8 mouse cellular contexts compared by ENCODE assay signal in genomic region chr14:49234788-49235515, GRCm38 (mm10). TPM values are rescaled to one million over a fixed set of nuclear protein-coding genes. Genes with fewer than 3 reads are reported as not detected.
A peak's percentile ranks its signal among the peaks of the same experiment; 100 is the strongest.
DNase-seq lines count a peak whose midpoint lies in the region; ATAC-seq and TF ChIP-seq lines count a peak whose summit lies in the region.
"Had no signal": no experiment of that assay in that cellular context is flagged by ENCODE, and none has a peak within 500 bp of the region (broad histone marks: within the 10 kb centered on the region; RNA-seq: fewer than 3 reads in every experiment).

No protein-coding gene starts in this region.

- peak; percentile 79 for TF ChIP-seq RAD21 in MEL (IDR thresholded peaks at IDR 0.05; ENCODE audit: low read depth, low read length)

- DNase-seq in liver, result peak; percentile 41
- no peak for DNase-seq in liver, embryonic 11.5 days (ENCODE audit: low spot score)
- peak; percentile 87 for DNase-seq in MEL (ENCODE audit: low read depth, low spot score)
- peak; percentile 28 to 69 for DNase-seq in adrenal gland, postnatal 36 days
- peak; percentile 16 for DNase-seq in heart, adult 8-10 months (ENCODE audit: low spot score)
- DNase-seq in liver, embryonic 13.5 days, result peak; percentile 1
- DNase-seq in skeletal muscle tissue, adult 2 months (ENCODE audit: low read depth, low spot score), result peak; percentile 15

- WGBS in liver, embryonic 11.5 days, result 47% methylated on average over 9 of the region's 9 CpGs
- 35% methylated on average over 9 of the region's 9 CpGs for WGBS in liver, embryonic 13.5 days (ENCODE audit: insufficient replicate concordance)

- H3K9me3 ChIP-seq in liver, embryonic 11.5 days (ENCODE audit: control insufficient read depth, low read length), result no peaks in the 10 kb centered on the region
- H3K9me3 ChIP-seq in MEL (replicated peaks; ENCODE audit: insufficient read depth, low read length), result no peaks in the 10 kb centered on the region
- no peaks in the 10 kb centered on the region for H3K9me3 ChIP-seq in liver, embryonic 13.5 days (replicated peaks)
- H3K9me3 ChIP-seq: heart, embryonic 15.5 days had no signal

- no peak overlapping the region for H3K27ac ChIP-seq in liver, embryonic 11.5 days (ENCODE audit: low read depth, low read length)
- no peak overlapping the region for H3K27ac ChIP-seq in MEL (ENCODE audit: control insufficient read depth, low read depth, low read length)
- H3K27ac ChIP-seq in liver, embryonic 13.5 days, result no peak overlapping the region
- H3K27ac ChIP-seq: heart, embryonic 15.5 days had no signal

- no peaks in the 10 kb centered on the region for H3K36me3 ChIP-seq in liver, embryonic 11.5 days (ENCODE audit: control insufficient read depth, insufficient read depth, low read length)
- H3K36me3 ChIP-seq in MEL (ENCODE audit: control insufficient read depth in 1 of 2, insufficient read depth in 2 of 2, low read length in 2 of 2), result no peaks in the 10 kb centered on the region
- H3K36me3 ChIP-seq in liver, embryonic 13.5 days, result no peaks in the 10 kb centered on the region
- H3K36me3 ChIP-seq: heart, embryonic 15.5 days had no signal

- H3K79me2 ChIP-seq in MEL (ENCODE audit: control insufficient read depth, insufficient read depth, low read length, poor library complexity), result no peaks in the 10 kb centered on the region

- no peak overlapping the region for H3K4me2 ChIP-seq in liver, embryonic 11.5 days
- no peak overlapping the region for H3K4me2 ChIP-seq in liver, embryonic 13.5 days
- H3K4me2 ChIP-seq: heart, embryonic 15.5 days had no signal

- TF ChIP-seq CTCF in MEL (IDR thresholded peaks at IDR 0.05 in 2 of 3, conservative IDR thresholded peaks at IDR 0.05 in 1 of 3; ENCODE audit: control insufficient read depth in 1 of 3, insufficient read depth in 1 of 3, low read depth in 2 of 3, low read length in 3 of 3, poor library complexity in 1 of 3, severe bottlenecking in 1 of 3), result peak; percentile 42 to 81 (median 62)

- no peak for ATAC-seq in liver, embryonic 11.5 days (replicated peaks; ENCODE audit: low FRiP score)
- ATAC-seq in liver, embryonic 13.5 days (ENCODE audit: low read depth), result no peak

- H3K4me3 ChIP-seq in liver, embryonic 11.5 days (ENCODE audit: low read depth, low read length), result no peak overlapping the region
- peak overlapping the region in 1 of 2 experiments; percentile 22; a peak in 2 of 4 replicates for H3K4me3 ChIP-seq in MEL (ENCODE audit: control insufficient read depth in 1 of 2, insufficient read depth in 1 of 2, low read depth in 2 of 2, low read length in 2 of 2)
- no peak overlapping the region for H3K4me3 ChIP-seq in liver, embryonic 13.5 days (replicated peaks)
- H3K4me3 ChIP-seq: heart, embryonic 15.5 days had no signal

- no peaks in the 10 kb centered on the region for H3K4me1 ChIP-seq in liver, embryonic 11.5 days (replicated peaks; ENCODE audit: control insufficient read depth, insufficient read depth, low read length)
- no peaks in the 10 kb centered on the region for H3K4me1 ChIP-seq in MEL (ENCODE audit: control insufficient read depth in 1 of 2, insufficient read depth in 2 of 2, low read length in 2 of 2)
- H3K4me1 ChIP-seq in liver, embryonic 13.5 days (replicated peaks), result no peaks in the 10 kb centered on the region
- H3K4me1 ChIP-seq: heart, embryonic 15.5 days had no signal

- H3K9ac ChIP-seq in liver, embryonic 11.5 days (ENCODE audit: low read depth, low read length), result no peak overlapping the region
- H3K9ac ChIP-seq in MEL (ENCODE audit: control insufficient read depth, low read depth, low read length, poor library complexity, severe bottlenecking), result 0 out of 2 replicates have a peak overlapping the region, but pooled peaks have one; percentile 20
- no peak overlapping the region for H3K9ac ChIP-seq in liver, embryonic 13.5 days
- H3K9ac ChIP-seq: heart, embryonic 15.5 days had no signal

- no peak for TF ChIP-seq EP300 in MEL (IDR thresholded peaks at IDR 0.05; ENCODE audit: low read depth in 1 of 2, low read length in 2 of 2)

- no peaks in the 10 kb centered on the region for H3K27me3 ChIP-seq in liver, embryonic 11.5 days (replicated peaks; ENCODE audit: control insufficient read depth, insufficient read depth, low read length)
- no peaks in the 10 kb centered on the region for H3K27me3 ChIP-seq in MEL (ENCODE audit: control insufficient read depth in 1 of 2, insufficient read depth in 2 of 2, low read length in 2 of 2)
- no peaks in the 10 kb centered on the region for H3K27me3 ChIP-seq in liver, embryonic 13.5 days
- H3K27me3 ChIP-seq: heart, embryonic 15.5 days had no signal

- TF ChIP-seq POLR2A in MEL (IDR thresholded peaks at IDR 0.05; ENCODE audit: control insufficient read depth in 1 of 2, insufficient read depth in 1 of 2, low read depth in 1 of 2, low read length in 2 of 2, poor library complexity in 1 of 2), result no peak

TF ChIP-seq in MEL, 35 proteins besides CTCF, POLR2A, EP300 and RAD21:
- TF ChIP-seq MYC (IDR thresholded peaks at IDR 0.05; ENCODE audit: low read depth, low read length) (no peak), BHLHE40 (IDR thresholded peaks at IDR 0.05; ENCODE audit: borderline replicate concordance, low read depth, low read length) (no peak), MYB (IDR thresholded peaks at IDR 0.05; ENCODE audit: low read depth, low read length) (no peak), SMC3 (IDR thresholded peaks at IDR 0.05; ENCODE audit: low read depth, low read length) (peak; percentile 63), HCFC1 (IDR thresholded peaks at IDR 0.05; ENCODE audit: low read depth, low read length) (no peak)

RNA-seq across cellular contexts. Expression of gene ccdc198, which starts 10.3 kb away (rescaled TPM):
- 2.2 and 2.6 TPM in 2 replicates for polyA plus RNA-seq in liver, embryonic 11.5 days (2014; fragmentation: Nextera tagmentation; extraction: Ambion mirVana)
- total RNA-seq in MEL (2012; rRNA removed), result not detected in 2 replicates
- polyA plus RNA-seq in MEL (2012; ENCODE audit: insufficient read depth in 1 of 2, insufficient read length in 2 of 2, low read depth in 1 of 2, low replicate concordance in 2 of 2, missing spikeins in 1 of 2), result not detected
- total RNA-seq in adrenal gland, postnatal 36 days (2021), result not detected
- total RNA-seq in heart, adult 8-10 months (2022), result not detected
- polyA plus RNA-seq in liver, embryonic 13.5 days (2015; fragmentation: Nextera tagmentation; extraction: Ambion mirVana), result 0.37 and 0.41 TPM in 2 replicates
